Mouse (Mus musculus): ENCODE measurements around the gene Pcif1.
"Not testable (repeated sequence)": the region's sequence is repeated elsewhere in the genome, so short reads cannot be mapped to it uniquely, and the experiment has no call there.

Gene Pcif1

GRCm38 (mm10) chr2:164866741-164867551 is 12.2 kb upstream of the Pcif1 start:
- no peak for DNase-seq (ENCODE audit: low spot score in 2 of 2)

- no peak for DNase-seq (ENCODE audit: low spot score in 2 of 2)
Measured at GRCm38 (mm10) chr2:164867566-164867965, 11.5 kb upstream of the Pcif1 start.

GRCm38 (mm10) chr2:164868491-164868890 is 10.6 kb upstream of the Pcif1 start:
- DNase-seq (ENCODE audit: low spot score in 2 of 2) = no peak

- no peak for DNase-seq (ENCODE audit: low spot score in 2 of 2)
Measured at GRCm38 (mm10) chr2:164871602-164872303, 7.4 kb upstream of the Pcif1 start.

GRCm38 (mm10) chr2:164873621-164874020 is 5.5 kb upstream of the Pcif1 start:
- no peak for DNase-seq (ENCODE audit: low spot score in 2 of 2)

- no peak for DNase-seq (ENCODE audit: low spot score in 2 of 2)
Measured at GRCm38 (mm10) chr2:164874239-164874769, 4.8 kb upstream of the Pcif1 start.

GRCm38 (mm10) chr2:164875648-164876047 is 3.5 kb upstream of the Pcif1 start:
- DNase-seq (ENCODE audit: low spot score in 2 of 2) = not testable (repeated sequence)

GRCm38 (mm10) chr2:164877376-164878215 is 1.5 kb upstream of the Pcif1 start:
- not testable (repeated sequence) for DNase-seq (ENCODE audit: low spot score in 2 of 2)

GRCm38 (mm10) chr2:164878509-164879227 is 436 bp upstream of the Pcif1 start:
- peak in 1 of 2 experiments; percentile 51 for DNase-seq (ENCODE audit: low spot score in 2 of 2)

- peak; percentile 91 for DNase-seq (ENCODE audit: low spot score in 2 of 2)
Measured at GRCm38 (mm10) chr2:164879568-164880277, 619 bp downstream of the Pcif1 start.

- no peak for DNase-seq (ENCODE audit: low spot score in 2 of 2)
Measured at GRCm38 (mm10) chr2:164882619-164883018, 3.5 kb downstream of the Pcif1 start.

GRCm38 (mm10) chr2:164885788-164886187 is 6.7 kb downstream of the Pcif1 start:
- peak in 1 of 2 experiments; percentile 76 for DNase-seq (ENCODE audit: low spot score in 2 of 2)

- no peak for DNase-seq (ENCODE audit: low spot score in 2 of 2)
Measured at GRCm38 (mm10) chr2:164886617-164887016, 7.5 kb downstream of the Pcif1 start.

- DNase-seq (ENCODE audit: low spot score in 2 of 2) = no peak
Measured at GRCm38 (mm10) chr2:164888996-164889395, 9.9 kb downstream of the Pcif1 start.

- no peak for DNase-seq (ENCODE audit: low spot score in 2 of 2)
Measured at GRCm38 (mm10) chr2:164889960-164890359, 10.9 kb downstream of the Pcif1 start.

- DNase-seq (ENCODE audit: low spot score in 2 of 2) = no peak
Measured at GRCm38 (mm10) chr2:164890411-164891049, 11.4 kb downstream of the Pcif1 start.

- DNase-seq (ENCODE audit: low spot score in 2 of 2) = no peak
Measured at GRCm38 (mm10) chr2:164891056-164891834, 12.1 kb downstream of the Pcif1 start.

- DNase-seq (ENCODE audit: low spot score in 2 of 2) = no peak
Measured at GRCm38 (mm10) chr2:164891908-164892695, 13.0 kb downstream of the Pcif1 start.
